Mouse (Mus musculus): ENCODE data around the gene Shisa4.

The Shisa4 gene

DNA sequence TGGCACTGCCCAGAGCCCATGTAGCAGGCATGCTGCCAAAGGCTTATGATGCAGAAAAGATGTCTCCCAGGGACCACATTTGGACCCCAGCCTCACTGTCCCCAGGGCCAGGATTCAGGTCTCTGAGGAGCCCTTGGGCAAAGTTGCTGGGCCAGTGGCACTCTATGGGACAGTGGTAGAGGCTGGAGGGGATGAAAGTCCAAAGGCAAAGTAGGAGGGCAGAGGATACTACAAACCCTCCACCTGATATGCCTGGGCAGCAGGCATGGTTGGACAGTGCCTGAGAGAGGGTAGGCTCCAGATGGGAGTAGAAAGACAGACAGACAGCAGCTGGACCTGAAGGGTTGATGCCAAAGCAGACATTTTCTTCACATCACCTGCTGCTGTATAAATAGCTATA, 8.7 kb downstream of the Shisa4 start:
- DNase-seq: no peak

DNA sequence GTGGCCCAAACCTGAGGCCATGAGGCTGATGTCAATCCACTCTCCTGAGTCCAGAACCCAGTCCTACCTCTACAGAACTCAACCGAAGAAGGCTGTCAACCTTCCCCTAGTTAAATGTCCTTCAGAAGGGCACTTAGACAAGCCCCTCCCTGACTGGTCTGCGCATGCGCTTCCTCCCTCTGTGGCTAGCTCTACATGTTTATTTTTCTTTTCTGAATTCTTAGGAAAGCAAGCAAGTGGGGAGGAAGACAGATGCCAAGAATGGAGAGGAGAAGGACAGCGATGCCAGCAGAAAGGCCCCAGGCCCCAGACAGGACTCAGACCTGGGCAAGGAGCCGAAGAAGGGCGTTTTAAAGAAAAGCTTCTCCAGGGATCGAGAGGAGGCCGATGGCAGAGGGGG, 11.6 kb downstream of the Shisa4 start:
- no peak for DNase-seq

DNA sequence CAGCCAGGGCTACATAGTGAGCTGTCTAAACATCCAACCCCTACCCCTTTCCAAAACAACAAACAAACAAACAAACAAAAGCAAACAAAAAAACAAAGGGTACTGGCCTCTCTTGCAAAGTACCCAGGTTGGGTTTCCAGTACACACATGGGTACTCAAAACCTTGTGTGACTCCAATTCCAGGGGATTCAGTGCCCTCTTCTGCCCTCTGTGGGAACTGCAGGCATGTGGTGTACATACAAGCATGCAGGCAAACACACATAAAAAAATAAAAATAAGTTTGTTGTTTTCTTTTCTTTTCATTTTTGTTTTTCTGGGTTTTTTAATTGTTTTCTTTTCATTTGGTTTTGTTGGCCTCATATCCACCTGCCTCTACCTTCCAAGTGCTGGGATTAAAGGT, 12.9 kb downstream of the Shisa4 start:
- DNase-seq: no peak

DNA sequence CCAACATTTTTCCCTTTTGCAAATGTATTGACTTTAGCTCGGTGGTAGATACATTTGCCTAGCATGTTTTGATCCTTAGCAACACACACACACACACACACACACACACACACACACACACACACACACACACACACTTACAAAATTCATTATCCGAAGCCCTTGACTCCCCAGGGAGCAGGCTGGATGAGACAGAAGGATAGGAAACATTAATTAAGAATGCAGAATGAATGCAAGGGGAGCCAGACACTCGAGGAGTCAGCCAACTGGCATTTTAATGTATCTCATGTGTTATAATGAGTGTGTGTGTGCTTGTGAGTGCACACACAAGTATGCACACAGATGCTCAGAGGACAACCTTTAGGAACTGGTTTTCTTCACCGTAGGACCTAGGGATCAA, 13.5 kb downstream of the Shisa4 start:
- no peak for DNase-seq

DNA sequence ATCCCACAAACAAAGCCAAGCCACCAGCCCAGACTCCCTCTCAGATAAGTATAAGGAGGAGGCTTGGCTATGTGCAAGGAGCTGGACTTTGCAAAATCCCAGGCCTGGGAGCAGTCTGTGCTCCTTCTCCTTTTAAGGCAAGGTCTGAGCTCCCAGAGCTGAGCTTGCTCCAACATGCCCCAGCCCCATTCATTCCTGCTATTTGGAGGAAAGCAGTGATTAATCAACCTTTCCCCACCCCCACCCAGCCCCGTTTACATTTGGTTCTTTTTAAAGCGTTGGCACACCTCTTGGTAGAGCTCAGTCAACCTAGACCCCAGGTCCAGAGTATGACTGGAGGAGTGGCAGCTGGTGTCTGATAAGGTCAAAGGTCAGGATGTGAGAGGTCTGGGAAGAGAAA, 16.0 kb downstream of the Shisa4 start:
- no peak for DNase-seq

DNA sequence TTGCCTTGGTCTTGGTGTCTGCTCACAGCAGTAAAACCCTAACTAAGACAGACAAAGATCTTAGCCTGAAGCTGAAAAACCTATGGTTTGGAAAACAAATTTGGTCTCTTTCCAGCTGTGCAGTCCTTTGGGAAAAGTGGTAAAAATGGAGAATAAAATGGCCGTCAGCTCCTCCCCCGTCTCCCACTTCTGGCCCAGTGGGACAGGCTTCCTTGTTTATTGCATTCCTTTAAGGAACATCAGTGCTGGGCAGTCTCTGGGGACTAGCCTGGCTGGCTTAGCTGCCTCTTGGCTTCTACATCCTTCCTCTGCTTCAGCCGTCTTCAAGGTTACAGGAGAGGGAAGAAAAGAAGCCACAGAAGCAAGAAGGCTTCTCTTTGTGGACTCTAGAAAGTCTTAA, 23.1 kb downstream of the Shisa4 start:
- no peak for DNase-seq

DNA sequence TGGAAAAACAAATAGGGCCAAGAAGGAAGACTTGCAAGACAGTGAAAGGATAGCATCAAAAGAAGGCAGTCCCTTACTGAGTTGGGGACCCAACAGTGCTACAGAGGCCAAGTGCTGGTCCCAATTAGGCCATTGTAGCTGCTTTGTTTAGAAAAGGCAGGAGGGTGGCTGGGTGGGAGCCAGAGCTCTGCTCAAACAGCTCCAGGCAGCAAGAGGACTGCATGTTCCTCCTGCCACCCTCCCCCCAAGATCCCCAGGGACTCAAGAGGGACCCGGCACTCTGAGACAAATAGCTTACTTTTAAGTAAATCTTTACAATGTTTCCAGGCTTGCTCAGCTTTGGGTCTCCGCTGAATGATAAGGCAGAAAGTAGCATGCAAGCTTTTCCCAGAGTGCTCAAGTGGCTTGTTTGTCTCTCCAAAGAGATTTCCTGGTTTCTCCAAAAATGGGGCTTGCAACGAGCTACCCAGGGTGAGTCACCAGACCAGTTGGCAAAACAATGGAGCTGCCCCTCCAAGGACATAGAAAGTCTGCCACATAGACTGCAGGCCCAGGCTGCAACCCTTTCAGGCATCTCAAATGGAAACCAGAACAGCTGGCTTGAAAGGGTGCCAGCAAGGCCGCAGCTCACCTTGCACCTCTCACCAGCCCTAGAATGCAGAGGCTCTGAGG, 27.4 kb downstream of the Shisa4 start:
- peak; percentile 7 for DNase-seq

DNA sequence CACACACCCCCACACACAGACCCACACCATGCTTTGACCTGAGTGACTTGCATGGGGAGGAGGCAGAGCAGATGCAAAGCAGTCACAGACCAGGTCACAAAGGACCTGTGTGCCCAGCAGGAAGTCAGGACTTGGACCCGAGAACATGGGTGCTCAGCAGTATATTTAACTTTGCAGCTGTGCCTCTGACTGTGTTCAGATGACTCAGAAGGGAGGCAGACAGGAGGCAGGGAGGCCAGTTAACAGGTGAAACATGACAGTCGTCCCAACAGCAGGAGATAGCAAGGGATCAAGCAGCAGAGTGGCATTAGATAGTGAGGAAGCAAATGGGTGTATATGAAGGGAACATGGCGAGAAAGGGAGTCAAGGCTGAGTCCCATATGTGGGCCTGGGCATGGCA, 28.1 kb downstream of the Shisa4 start:
- no peak for DNase-seq

DNA sequence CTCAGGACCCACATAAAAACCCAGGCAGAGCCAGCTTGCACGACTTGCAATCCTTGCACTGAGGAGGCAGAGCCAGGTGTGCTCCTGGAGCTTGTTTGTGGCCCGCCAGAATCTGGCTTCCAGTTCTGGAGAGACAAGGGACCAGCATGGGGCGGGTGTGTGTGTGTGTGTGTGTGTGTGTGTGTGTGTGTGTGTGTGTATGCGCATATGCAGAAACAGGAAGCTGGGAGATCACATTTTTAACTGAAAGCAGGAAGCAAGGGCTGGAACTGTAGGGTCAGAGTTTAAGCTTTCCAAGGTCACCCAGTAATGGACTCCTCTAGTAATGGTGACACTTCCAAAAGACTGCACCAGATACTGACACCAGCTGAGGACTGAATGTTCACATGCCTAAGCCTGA, 31.0 kb downstream of the Shisa4 start:
- DNase-seq: no peak

DNA sequence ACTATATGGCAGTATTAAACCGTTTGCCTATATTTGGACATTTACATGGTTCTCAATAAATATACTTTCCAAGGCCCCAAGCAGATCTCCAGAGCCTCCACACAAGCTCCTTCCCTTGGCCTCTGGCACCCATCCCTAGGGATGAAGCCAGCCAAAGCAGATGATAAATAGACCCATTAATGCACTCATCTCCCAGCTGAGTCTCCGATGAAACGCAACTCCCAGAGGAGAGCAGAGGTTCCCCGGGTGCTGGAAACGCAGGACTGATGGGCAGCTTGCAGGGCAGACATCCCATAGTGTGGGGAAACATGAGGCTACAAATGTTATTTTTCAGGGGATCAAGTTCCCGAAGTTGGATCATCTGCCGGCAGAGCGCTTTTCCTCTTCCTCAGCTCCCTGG, 33.1 kb downstream of the Shisa4 start:
- DNase-seq: no peak

DNA sequence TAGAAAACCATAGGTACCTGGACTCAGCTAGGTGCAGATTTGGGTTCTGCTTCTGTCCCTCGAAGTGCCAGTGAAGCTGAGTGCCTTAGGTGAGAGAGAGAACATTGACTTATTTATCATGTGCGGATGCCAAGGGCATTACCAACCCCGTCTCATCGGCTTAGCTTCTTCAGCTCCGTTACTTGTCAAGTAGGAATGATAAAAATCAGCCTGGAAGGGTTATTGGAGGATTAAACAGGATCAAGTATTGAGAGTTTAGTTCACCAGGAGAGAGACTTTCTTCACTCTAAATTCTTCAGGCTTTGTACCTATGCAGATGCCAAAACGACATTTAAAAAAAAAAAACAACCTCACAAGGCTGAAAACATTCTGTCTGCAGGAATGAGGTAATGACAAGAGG, 44.5 kb downstream of the Shisa4 start:
- DNase-seq: no peak

DNA sequence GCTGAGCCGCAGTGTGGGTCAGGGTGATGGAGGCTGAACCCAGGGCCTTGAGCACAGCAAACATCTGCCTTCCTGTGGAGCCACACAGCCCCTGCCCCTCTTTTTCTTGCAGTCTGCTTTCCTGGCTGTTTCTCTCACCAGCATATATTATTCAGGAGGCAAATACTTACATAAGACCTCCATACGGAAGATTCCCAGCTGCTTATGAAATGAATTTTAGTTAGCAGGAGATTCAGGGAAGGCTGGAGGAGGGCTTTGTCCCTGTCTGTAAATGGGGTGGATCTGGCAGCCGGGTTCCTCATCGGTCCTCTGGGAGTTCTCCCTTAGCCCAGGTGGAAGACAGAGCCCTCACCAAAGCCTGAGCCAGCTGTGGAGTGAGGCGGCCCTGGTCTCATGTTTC, 46.7 kb downstream of the Shisa4 start:
- DNase-seq: no peak

DNA sequence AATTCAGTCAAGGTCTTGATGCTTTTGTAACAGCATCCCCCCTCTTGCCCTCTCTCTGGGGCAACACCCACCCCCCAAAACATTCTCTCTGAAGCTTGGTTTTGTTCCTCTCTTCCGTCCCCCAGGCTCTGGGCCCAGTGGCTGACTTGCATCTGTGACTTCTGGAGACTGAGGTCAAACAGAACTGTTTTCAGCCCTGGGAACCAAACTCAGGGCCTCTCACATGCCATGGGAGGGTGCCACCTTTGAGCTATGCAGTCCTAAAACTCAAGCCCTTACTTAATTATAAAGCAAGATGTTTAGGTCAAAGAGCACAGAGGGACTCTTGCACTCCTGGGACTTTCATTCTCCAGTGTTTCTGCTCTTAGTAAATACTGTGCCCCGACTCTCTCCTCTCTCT, 49.1 kb downstream of the Shisa4 start:
- DNase-seq: no peak

DNA sequence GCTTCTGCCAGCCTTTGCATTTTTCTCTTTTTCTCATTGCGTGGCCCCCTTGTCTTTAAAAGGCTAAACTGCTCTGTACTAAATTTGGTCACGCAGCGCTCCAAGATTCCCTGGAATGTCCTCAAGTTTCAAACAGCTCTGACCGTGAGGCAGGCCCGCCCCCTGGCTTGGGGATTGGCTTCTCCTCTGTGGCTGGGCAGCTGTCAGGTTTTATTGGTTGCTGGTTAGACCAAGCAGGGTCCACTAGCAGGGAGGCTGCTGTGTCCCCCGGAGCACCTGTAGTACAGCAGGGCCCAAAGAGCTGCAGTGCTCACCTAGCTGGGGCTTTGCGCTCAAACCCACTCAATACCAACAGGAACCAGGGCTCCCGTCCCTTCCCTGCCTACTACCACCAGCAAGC, 50.5 kb downstream of the Shisa4 start, which contains the start of gene Lmod1:
Lmod1 (plus strand) TSS at position 237 of the 400 bp plus-strand sequence.
- DNase-seq: no peak

DNA sequence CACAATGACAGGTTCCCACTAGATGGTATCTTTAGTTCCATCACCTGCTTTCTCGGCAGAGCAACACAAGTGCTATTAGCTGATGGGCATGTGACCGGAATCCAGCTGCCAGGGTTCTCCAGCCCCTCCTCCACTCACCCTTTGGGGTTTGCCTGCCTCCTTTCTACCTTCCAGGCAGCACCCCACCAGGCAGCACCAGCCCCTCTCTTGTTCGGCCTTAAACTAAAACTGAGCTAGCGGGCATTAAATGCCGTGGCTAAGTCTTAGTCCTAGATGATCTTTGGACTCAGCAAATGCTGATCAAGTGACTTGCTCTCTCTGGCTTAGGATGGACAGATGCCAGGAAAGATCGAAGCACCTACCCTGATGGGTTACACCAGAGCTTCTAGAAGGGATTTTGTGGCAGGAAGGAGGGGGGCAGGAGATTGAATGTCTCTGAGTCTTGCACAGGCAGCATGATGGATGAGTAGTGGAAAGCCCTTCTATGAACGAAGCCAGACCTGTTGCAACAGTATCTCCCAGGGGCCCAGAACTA, 51.6 kb downstream of the Shisa4 start:
- no peak for DNase-seq
